Mouse (Mus musculus): ENCODE measurements around the gene Endov.

Gene Endov

DNA sequence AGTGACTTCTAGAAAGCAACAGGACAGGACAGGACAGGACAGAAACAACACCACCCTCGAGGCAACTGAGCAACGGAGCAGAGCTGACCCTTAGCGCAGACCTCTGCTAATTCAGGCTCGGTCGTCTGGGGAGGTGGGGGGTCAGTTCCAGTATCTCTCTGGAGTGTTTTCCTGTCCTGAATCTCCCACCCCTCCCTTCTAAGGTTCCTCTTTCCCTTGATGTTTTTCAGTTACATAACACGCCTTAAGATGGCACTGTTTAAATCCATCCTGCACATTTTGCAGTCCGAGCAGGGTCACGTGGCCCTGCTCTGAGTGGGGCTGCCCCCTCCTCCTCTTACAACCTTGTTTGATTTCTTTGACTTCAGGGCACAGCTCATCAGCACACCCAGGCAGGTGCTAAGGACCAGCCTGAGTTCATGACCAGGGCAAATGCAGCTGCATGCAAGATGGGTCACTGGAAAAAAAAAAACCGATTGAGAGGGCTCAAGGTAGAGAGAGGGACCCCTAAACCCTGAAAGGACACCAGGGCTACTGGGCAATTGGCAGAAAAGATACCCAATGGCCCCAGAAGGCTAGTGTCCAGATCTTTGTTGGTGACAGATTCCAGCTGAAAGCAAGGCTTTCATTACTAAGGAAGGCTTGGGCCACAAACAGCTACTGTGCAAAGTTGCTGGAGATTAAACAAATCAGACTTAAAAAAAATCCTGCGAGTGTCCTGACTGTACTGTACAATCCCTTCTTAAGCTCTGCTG lies 54.8 kb downstream of the Endov start:
- DNase-seq (ENCODE audit: low spot score in 2 of 2) = no peak

DNA sequence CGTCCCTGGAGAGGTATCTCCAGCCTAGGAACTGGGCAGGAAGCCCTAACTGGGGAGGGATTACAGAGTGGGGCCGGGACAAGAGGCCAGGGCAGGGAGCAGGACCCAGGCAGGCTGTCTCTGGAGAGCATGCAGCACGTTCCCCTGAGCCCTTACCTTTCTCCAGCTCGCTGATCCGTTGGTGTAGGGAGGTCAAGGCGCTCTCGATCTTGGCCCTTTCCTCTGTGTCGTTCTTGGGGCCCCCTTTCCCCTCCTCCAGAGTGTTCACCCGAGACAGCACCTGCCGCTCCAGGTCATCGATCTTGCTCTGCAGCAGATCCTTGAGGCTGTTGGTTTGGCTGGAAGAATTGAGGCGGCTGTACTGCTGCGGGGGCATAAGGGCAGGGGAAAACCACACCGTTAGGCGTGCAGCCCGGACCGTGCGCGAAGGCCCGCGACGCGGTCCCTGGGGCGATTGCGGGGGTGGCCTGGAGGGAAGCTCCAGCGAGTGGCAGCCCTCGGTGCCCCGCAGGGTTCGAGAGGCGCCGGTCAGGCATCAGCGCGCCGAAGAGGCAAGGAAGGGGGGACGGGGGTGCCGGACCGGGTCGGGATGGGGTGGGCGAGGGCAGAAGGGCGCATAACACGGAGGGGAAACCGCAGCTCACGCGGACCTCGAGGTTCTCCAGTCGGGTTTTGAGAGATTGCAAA lies 55.5 kb downstream of the Endov start:
- DNase-seq (ENCODE audit: low spot score in 2 of 2) = no peak

DNA sequence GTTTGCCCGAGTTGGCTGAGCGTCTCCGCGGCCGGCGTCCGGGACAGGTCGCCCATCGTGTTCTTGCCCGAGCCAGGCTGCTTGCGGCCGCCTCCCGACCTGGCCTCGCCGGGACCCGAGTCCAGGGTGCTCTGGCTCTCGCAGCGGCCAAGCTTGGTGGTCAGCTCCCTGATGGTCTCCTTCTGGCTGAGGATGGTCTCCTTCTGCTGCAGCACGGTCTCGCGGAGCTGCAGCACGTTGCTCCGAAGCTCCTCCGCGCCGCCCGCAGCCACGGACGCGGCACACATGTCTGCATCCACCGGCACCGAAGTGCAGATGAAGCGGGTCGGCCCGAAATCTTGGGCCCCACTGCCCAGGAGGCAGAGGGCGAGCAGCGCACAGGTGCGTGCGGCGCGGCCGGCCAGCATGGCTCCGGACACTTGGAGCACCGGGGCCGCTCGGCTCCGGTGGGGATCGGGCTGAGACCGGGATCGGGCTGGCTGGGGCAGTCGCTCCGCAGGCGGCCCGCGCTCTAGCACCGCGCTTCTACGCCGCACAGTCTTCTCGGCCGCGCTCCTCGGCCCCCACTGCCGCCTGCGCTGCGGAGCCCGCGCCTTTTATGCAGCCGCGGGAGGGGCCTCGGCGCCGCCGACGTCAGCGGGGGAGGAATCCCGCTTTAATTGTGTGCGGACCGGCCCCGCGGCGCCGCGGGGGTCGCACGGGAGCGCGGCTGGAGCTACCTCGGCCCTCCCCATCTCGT lies 56.2 kb downstream of the Endov start, which contains the start of gene Nptx1:
TSS of gene Nptx1 (minus strand) at position 571 of the 739 bp plus-strand sequence.
- peak in 1 of 2 experiments; percentile 44 for DNase-seq (ENCODE audit: low spot score in 2 of 2)

DNA sequence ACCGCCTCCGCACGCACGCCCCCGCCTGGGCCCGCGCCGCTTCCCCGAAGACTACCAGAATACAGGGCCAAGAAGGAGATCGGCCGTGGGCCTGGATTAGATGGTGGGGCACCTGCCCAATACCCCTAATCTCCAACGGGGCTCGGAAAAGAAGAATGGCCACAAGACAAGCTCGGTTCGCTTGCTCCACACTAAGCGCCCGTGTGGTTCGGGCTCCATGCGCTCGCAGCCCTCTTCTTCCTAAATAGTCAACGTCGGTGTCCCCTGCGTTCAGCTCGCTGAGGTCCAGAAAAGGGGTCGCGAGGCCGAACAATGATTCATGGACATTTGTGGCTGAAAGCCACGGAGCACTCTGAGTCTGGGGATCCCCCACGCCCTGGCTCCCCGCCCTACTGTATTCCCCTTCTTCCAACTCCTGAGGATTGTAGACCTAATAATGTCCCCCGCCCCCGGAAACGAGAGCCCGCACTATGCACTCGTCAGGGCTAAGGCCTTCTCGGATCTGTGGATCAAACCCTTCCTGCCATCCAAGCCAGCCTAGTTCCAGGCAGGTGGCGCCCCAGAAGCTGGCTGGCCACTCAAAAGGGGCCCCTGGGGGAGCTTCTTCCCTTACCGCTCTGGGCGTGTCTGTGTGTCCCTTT lies 56.9 kb downstream of the Endov start:
- DNase-seq (ENCODE audit: low spot score in 2 of 2) = no peak

DNA sequence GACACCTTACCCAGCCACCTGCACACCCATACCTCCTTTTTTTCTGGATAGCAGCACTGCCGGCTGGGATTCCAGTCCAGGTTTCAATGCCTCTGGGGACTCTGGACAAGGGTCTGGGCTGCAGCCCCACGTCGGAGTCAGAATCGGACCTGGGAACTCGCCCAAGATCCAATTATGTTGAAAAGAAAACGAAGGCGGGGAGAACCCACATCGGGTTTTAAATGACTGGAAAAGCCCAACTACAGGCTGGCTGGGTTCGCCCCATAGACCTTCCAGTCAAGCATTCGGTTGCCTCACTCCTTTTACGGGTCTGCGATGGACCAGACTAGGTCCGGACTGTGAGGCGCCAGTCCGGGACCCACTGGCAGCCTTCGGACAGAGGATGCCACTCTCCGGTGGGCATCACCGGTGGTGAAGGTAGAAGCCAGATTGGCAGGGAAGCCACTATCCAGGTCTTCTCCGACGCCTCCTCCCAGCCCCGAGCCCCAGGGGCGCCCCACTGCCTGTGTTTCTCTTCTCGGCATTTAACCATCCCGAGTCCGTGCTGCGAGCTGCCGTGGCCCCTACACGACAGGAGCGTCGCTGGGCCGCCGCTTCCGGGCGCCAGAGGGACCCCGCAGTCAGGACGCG lies 57.7 kb downstream of the Endov start:
- no peak for DNase-seq (ENCODE audit: low spot score in 2 of 2)

DNA sequence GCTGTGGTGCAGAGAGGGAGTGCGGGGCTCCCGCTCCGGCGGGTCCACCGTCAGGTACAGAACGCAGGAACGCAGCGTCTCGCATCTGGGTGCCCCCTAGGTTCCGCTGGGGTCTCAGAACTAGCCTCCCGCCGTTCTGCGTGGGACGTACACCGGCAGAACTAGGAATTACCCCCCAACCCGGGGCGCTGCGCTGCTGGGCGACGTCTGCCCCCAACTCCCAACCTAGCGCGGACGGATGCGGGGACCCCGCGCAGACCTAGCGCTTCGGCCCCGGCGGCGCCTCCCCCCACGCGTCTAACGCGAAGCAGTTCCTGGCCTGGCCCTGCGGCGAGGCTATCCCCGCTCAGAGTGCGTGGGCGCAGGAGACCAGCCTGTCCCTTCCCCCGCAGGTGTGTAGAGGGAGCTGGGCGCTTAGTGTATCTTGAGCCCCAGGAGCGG lies 58.2 kb downstream of the Endov start:
- no peak for DNase-seq (ENCODE audit: low spot score in 2 of 2)

DNA sequence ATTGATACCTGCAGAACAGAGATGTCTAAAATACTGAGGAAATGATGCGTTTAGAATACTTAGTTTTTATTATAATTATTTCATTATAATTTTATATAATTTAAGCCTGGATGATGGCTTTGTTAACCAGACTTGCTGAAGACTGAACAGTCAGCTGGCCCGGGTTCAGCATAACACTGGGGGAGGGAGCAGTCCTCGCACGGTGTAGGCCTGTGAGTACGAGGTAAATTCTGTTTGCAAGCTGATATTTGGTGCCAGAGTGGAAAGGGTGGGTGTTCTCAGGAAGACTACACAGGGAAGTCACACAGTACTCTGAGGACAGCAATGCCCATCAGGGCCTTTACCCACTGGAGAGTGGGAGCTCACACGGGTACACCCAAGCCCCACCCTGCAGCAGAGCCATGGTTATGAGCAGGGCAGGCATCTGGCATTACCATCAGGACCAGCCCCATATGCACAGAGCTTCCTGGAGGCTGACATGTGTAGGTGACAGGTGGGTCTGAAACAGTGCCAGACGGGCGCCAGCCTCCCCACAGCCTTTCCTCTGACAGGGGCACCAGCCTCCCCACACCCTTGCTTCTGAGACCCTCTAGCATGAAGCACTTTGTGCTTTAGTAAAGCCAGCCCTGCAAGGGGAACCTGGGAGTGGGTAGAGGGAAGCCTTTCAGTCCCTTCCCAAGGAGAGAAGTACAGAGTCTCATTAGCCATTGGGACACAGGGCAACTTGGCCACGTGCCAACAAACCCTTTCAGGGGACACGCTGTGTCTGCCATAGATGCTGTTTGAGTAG lies 59.6 kb downstream of the Endov start:
- DNase-seq (ENCODE audit: low spot score in 2 of 2) = peak in 1 of 2 experiments; percentile 45

DNA sequence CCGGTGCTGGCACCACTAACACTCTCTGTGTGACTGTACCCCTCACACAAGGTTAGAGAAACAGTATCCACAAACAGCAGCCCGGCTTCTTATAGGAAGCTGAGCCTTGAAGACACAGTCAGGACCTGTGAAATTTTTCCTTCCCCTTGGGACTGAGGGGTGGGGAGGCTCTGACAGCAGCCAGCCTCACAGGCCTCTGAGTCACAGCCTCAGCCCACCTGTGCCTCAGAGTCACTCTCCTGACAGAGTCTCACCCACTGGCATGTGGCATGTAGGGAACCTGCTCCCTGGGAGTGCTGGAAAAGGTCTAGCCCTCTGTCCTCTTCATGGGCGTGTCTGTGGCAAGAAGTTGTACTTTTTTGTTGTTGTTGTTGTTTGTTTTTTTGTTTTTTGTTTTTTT lies 60.3 kb downstream of the Endov start:
- DNase-seq (ENCODE audit: low spot score in 2 of 2) = no peak

DNA sequence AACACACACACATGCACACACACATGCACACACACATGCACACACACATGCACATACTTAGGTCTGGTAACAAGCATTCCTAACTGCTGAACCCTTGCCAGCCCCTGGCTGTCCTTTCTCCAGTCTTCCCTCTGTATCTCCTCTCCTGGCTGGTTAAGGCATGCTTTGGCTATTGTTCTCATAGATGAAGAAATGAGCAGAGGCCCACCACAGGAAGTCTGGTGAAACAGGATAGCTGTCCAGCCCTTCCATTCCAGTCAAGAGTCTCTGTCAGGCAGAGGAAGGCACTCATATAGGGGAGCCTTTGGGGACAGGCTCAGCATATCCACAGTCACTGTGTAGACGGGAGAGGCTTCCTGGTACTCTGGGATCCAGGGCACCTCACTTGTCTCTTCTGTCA lies 61.2 kb downstream of the Endov start:
- no peak for DNase-seq (ENCODE audit: low spot score in 2 of 2)

DNA sequence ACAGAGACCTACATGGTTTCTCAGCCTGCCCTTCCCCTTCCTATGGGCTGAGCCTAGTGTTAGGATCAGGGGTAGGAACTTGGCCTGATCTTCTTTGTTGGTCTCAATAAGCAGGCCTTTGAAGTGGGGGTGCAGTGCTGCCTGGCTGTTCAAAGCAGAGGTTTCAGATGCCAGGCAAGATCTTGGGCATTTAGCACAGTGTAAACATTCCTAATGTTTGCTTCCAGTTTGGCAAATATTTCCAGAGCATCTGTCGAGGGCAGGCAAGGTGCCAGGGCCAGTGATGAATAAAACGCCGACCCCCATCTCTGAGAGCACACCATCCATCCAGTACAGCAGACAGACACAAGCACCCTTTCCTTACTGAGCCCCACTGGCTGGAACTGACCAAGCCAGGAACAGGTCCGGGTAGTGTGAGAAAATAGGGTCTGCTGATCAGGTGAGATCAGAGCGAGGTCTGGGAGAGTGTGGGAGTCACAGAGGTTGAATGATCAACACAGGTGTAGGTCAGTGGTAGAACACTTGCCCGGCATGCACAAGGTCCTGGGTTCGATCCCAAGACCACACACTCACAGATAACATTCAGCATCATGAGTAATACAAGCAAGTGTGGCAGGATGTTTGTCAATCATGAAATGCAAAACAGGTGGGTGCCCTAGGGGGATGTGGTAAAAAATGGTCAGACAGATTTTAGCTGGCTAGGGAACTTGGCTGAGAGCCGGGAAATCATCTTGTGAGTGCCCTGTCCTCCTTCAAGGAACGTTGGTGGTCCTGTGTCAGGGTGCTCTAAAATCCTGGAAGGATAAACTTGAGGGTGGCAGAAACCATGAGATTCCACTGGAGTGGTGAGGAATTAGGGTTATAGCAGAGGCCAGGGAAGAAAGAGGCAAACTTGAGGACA lies 62.0 kb downstream of the Endov start:
- peak in 1 of 2 experiments; percentile 62 for DNase-seq (ENCODE audit: low spot score in 2 of 2)

DNA sequence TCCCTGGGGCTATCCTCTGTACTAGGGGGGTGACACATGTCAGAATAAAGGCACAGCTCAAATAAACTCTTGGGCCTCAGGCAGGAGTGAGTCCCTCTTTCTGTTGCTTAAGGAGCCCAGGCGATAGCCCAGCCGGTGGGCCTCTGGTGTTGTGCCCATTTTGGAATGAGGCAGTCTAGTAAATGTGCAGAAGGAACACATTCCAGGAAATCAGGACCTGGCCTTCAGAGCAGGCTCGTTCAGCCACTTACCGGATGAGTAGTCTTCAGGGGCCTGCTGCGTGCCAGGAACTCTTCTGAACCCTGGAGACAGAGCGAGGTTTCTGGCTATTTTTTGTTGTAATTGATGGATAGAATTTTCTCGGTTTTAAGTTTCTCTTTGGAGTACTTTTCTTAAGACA lies 63.6 kb downstream of the Endov start:
- peak in 1 of 2 experiments; percentile 12 for DNase-seq (ENCODE audit: low spot score in 2 of 2)

DNA sequence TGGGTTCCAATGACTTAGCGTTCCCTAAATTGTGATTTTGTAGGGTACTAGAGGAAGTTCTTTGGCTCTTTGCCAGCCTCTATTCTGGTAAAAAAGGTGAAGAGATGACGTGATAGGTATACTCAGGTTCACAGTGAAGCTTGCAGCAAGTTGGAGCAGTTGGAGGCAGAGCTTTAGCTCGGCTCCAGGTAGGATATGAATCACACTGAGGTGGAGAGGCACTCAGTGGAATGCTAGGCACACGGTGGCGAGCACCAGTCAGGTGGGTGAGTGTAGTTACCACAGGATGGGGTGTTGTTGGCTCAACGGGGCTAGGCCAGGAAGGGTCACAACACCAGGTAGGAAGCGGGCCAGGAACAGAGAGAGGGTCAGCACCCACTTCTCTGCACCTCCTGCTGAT lies 64.0 kb downstream of the Endov start:
- no peak for DNase-seq (ENCODE audit: low spot score in 2 of 2)

DNA sequence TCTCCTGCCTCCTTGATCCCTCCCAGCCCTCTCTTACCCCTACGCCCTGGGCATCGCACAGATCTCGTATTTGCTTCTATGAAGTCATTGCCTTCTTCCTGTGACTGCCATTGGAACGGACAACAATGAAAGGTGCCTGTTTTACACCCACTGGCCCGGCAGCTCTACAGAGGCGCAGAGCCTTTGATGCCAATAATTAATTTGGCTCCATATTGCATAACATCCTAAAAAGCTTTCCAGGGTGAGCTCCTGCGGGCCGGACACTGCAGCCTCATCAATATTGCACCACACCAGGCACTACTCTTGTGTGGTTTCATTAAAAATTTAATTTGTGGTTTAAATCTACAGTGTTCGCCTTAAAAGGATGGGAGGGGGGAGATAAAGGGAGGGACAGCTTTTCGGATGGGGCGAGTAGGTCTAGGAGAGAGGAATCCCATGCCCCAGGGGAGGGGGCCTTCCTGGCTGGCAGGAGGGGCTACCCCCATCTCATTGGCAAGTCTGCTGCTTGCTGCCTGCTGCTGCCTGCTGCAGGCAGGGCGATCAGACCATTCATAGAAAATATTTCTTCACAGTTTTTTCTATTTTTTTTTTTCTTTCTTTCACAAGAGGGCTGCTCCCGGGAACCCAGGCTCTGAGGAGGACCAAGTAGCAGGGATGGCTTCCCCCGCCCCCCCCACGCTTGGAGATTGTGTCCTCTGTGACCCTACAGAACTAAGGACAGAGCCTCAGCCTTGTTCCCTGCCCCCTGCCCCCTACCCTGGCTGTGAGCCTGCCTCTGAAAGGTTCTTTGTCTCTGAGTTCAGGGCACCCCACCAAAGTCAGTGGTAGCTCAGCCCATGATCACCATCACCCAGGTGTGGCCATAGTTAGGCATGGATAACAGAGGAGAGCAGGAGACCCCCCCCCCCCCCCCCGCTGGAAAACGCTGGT lies 67.1 kb downstream of the Endov start:
- DNase-seq (ENCODE audit: low spot score in 2 of 2) = peak in 1 of 2 experiments; percentile 12

DNA sequence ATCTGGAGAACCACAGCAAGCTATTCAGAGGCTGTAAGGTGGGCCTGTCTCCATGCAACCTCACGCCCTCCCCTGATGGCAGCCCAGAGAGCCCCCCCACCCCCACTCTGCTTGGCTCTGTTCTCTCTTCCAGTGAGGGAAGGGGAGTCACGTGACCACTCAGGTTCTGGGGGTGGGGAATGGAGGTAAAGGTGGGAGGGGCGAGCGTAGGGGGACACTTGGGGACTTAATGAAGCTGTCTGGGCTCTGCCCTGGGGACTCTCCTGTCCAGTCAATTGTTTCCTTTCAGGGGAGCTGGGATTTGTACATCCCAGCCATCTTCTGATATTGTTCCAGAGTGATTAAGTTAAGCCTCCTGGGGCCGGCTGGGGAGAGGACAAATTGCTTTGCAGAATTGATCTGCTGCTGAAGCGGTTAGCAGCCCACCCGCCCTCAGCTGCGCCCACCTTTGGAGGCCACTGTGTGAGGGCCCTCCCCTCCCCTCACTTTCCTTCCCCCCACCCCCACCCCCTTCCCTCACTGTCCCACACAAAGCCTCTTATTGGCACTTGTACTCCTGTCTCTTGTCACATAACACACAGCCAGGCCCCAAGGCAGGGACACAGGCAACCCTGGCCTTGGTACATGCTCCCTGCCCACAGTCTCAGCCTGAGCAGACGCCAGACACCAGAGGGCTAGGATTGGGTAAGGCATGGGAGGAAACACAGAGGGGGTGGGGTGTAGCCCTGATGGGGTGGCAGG lies 67.9 kb downstream of the Endov start:
- DNase-seq (ENCODE audit: low spot score in 2 of 2) = no peak
